In genomic region chr10:80589879-80590854, GRCm38 (mm10) we compare ENCODE assay signal across 8 mouse cellular contexts. TPM values are rescaled to one million over a fixed set of nuclear protein-coding genes. Genes with fewer than 3 reads are reported as not detected.
DNase-seq lines count a peak whose midpoint lies in the region; ATAC-seq lines count a peak whose summit lies in the region.

TSS of gene Abhd17a (minus strand) at chr10:80590341.

- peak; percentile 98 for DNase-seq in adipocyte (ENCODE audit: low spot score)
- peak; percentile 97 for DNase-seq in embryo, embryonic 10 days (ENCODE audit: low spot score)
- DNase-seq in gastrocnemius, postnatal 10 days: peak; percentile 95
- peak; percentile 99 for DNase-seq in induced T-regulatory cell, adult 2 months (ENCODE audit: low read depth)
- DNase-seq in left cerebral cortex, adult 9 months (ENCODE audit: low spot score in 2 of 2): peak; percentile 82 to 96
- peak; percentile 93 for DNase-seq in right cerebral cortex, postnatal 14 days
- peak; percentile 92 to 95 for DNase-seq in urinary bladder, postnatal 36 days (ENCODE audit: low spot score in 2 of 2)

- ATAC-seq in megakaryocyte progenitor cell, adult 5-6 weeks (replicated peaks; ENCODE audit: poor library complexity): peak; percentile 97

RNA-seq across cellular contexts. Expression of gene Abhd17a, which starts in this region (rescaled TPM):
- total RNA-seq in gastrocnemius, postnatal 10 days (2021): 10 to 100 TPM; 69.6 to 73.3 TPM
- 59.7 and 79.8 TPM in 2 replicates for total RNA-seq in megakaryocyte progenitor cell, adult 5-6 weeks (2015)
- total RNA-seq in megakaryocyte progenitor cell, adult 5-6 weeks (2017): 20.5 and 29.4 TPM in 2 replicates

Comparison
In these comparisons a context has a peak if more than half of its experiments do, and no peak if none do; other contexts are left out.
1. Peak in every context shown above with its lines: DNase-seq and ATAC-seq.